Mouse (Mus musculus) layer of hippocampus, adult 11-12 months (tissue): ENCODE measurements around the gene Gcnt2.
"Not testable (repeated sequence)": the region's sequence is repeated elsewhere in the genome, so short reads cannot be mapped to it uniquely, and the experiment has no call there.

Experiments
- DNase-seq: peaks from one replicate; pipeline ENCODE4 v3.0.0; 2022; ENCODE audit warnings: low spot score

Gene Gcnt2

DNA sequence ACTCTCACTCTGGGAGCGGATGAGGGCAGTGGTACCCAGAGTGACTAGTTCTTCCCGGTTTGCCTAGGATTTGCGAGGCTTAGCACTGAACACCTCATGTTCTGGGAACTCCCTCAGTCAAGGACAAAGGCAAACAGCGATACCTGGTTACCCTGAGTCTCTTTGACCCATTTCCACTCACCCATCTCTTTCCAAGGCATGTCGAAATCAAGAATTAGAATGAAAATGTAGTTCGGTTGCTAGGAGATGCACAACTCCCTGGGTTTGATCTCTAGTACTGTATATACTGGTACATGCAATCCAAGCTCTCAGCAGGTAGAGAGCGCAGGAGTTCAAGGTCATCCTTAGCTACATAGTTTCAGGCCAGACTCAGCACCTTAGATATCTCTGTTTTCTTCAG lies 47.0 kb downstream of the Gcnt2 start:
- DNase-seq: no peak

DNA sequence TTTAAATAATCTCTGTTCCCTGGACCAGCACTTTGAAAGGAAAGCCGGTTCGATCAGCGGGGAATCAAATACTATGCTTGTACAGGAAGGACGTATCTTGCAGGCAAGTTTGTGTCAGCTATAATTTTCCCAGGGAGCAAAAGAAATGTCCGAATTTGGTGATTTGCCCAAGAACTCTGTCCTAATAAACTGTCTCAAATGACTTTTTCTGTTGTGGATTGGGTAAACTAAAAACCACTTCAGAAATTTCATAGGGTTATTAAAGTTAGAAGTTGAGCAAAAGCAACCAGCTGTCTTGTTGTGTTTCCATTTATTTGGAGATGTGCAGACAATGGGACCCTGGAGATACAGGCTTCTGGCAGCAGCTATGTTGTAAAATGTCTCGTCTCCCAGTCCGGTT lies 47.7 kb downstream of the Gcnt2 start:
- DNase-seq: no peak

DNA sequence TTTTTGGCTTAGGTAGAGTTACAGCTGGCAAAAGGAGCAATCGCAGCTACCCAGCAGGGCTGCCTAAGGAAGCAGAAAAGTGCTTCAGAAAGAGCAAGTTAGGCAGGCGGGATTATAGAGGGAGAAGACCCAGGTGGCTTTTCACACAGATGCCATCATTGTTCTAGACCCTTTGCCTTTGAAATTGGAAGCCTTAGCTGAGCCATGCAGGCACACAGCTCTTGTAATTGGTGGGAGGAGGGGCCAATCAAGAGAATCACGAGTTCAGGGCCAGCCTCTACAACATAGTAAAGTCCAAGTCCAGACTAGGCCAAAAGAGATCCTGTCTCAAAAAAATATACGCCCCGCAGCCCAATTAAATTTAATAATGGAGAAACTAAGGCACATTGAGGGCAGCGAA lies 48.5 kb downstream of the Gcnt2 start:
- DNase-seq: no peak

DNA sequence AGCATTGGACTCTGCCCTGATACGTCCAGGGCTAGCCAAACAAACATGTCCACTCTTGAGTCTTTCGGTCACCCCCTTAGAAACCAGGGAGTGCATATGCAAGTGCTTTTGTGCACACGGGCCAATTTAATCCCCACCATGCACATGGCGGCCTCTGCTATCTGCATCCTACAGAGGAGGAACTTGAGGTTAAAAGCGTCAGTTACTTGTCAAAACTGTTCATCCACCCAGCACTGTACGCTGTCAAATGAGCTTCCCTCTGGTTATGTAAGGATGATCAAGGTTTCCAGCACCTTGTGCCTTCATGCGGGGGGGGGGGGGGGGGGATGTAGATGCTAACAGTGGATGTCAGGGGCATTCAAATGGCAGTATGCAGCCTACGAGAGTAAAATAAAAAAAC lies 49.5 kb downstream of the Gcnt2 start:
- no peak for DNase-seq

DNA sequence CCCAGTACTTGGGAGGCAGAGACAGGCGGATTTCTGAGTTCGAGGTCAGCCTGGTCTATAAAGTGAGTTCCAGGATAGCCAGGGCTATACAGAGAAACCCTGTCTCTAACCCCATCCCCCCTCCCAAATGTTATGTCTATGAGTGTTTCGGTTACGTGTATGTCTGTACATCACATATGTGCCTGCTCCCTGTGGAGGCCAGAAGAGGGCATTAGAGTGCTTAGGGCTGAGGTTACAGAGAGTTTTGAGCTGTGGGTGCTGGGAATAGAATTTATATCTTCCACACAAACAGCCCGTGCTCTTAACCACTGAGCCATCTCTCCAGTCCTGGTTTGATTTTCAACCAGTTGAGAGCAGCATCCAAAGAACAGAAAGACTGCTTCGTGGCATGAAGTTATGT lies 50.5 kb downstream of the Gcnt2 start:
- DNase-seq: no peak

DNA sequence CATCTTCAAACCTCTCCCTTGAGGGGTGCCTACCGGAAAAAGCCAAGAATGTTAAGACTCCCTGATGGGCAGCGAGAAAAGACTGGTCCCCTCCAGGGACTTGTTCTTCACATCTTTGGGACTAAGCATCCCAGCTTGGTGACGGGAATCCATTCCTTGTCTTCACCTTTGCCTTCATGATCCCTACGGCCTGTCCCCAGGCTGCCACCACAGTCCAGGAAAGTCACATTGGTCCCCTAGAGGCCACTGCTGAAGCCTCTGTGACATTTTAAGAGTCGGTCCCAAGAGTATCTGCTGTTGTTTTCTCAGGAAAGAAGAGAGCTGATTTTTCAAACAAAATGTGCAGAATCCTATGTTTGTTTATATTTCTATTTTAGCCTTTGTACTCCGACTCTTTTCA lies 52.4 kb downstream of the Gcnt2 start:
- no peak for DNase-seq

DNA sequence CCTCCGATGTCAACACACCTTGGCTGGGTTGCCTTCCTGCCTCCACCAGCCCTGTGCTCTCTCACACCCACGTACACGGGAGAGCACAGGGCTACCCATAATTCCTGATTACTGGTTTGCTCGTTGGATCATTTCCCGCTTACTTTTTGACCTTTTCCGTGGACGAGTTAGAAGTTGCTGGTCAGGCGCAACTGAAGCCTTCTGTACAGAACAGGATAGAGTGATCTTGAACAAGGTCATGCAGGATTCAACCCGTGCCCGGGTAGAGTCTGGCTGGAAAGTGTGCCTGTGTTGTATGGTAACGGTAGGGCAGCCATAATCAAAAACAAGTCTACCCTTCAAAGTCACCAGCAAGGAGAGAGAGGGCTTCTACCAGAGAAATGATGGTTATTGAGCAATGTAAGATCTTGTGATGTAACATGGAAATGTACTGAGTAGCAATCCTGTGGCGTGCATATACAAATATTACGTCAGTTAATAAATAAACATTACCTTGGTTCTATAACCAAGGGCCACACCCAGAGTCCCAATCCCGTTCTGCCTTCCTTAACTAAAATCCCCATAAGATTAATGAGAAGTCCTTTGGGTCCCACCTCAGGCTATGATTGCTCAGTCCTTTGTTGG lies 54.0 kb downstream of the Gcnt2 start:
- DNase-seq: no peak

DNA sequence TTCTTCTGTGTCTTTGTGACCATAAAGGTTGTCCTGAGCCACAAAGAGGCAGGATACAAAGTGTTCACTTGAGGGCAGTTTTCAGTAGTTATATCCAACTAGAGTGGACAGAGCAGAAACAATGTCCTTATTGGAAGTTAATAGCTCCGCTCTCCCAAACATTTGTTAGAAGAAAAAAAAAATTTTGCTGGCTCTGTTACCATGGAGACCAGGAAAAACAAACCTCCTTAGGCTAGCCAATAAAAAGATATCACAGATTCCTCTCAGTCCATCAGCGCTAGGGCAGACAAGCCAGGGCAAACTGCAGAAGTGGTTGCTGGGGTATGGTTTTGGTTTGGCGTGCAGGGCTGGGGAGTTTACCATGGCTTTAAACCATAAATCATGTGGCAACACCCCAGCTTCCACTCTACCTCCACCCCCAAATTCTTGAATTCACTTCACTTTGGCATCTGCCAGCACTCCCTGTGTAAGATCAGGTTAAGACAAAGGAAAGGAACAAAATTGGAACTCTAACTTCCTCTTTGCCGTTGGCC lies 54.6 kb downstream of the Gcnt2 start:
- DNase-seq: no peak

DNA sequence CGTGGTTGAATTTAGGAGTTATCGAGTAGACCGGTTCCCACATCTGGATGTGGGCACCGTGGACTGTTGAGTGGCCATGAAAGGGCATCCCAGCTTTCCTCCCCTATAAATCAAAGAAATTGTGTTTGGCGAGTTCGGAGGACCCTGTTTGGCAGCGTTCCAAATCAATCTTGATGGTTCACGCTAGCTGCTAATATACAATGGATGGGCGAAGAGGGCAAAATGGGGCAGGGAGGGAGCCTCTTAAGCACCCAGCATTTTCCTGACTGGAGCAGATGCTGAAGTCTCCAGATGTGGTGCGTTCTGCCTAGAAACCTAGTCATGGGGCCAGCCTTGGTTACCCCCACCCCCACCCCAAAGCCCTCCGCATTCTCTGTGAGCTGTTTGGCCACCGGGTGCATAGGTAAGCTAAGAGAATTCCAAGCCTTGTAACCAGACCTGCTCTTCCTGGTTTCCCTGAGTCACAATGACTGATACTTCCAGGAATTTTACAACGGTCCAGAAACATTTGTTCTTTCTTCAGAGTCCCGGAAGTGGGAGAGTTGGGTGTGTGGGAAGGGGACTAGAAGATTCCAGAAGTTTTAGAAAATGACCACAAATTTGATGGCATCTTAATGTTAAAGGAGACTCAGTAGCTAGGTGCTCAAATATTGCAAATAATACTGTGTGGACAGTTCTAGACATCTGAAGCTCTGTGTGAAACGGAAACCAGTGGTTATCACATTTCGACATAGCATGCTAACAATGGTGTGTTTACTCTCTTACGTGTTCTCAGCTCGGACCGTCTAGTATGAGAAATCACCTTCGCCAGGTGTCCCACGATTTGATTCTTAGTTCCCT lies 57.0 kb downstream of the Gcnt2 start:
- DNase-seq: no peak

DNA sequence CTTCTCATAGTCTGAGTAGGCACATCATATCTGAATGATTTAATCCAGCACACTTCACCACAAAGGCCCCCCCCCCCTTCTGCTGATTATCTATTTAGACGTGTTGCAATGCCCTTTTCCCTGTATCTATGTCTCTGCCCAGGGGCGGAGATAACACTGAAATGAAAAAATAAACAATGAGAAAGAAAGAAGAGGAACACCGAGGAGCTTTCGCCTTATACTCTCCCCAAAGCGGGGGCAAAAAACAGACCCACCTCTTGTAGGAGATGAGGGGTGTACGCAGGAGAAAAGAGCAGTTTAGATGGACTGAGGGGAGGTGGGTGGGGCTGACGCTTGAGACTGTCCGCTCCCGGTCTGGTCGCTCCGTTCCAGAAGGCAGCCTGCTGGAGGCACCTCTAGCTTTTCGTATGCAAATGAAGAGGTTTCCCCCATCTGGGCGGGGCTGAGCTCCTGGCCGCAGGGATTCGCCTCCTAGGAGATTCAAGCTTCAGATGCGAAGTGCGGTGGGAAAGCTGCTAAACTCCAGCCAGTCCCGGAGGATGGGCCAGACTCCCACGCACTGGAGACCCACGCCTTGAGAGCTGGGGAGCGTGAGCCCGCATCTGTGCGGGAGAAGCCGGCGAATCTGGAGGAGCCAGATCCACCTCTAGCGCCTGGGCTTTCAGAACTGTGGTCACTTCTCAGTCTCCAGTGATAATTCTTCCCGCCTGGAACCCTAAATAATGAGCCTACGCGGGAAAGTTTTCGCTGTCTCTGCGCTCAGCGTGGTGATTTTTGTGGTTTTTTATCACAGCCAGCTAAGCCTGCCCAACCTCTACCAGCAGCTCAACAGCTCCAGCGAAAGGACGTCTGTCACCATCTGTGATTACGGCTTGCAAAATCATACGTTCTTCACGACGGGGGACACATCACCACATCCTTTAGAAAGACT lies 57.9 kb downstream of the Gcnt2 start:
- DNase-seq: peak; percentile 43

DNA sequence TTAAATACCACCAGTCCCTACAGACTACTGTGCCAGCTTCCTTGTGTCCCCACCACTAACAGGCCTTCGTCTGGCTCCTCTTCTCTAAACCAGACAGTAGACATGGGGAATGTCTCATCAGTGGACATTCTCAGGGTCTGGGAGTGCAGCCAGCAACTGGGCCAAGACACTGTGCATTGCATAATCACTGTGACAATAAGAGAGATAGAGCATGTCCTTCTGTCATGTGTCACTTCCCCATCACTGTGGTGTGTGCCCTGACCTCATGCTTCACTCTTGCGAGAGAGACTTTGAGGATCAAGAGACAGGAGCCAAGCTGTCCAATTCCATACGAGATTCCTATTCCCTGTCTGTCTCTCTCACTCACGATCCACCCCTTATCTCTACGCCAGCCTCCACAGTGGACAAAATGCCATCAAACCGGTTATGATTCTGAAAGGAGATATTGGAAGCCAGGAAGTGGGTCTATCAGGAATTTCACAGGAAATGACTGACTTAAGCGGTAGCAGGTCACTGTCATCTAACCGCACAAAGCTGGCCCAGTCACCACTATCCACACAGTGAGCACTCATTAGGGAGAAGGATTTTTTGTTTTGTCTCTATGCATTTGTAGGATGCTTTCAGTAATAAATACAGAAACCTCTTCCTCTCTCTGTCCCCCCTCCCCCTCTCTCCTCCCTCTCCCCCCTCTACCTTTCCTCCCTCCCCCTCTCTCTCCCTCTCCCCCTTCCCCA lies 61.9 kb downstream of the Gcnt2 start:
- peak; percentile 58 for DNase-seq

DNA sequence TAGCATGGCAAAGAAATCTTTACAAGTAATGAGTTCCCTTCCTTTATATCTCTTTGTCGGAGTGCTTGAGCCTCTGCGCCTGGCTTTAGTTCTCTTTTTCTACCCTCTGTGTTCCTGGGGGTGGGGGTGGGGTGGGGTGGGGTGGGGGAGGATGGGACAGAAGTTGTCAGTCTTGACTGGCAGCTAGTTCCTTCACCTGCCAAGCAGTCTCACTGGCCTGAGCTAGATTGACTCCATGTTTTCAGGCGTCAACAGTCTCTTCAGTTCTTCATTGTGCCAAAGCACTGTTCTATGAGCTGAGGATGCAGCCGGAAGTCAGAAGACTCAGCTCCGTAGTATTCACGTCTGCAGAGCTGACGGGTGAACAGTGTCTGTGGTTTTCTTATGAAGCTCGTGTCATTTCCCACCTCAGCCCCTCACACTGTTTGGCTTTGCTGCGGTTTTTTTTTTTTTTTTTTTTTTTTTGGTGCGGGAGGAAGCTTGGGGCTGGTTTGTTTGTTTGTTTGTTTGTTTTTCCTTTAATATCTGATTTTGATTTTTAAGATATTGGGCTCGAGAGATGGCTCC lies 62.8 kb downstream of the Gcnt2 start:
- DNase-seq: no peak

DNA sequence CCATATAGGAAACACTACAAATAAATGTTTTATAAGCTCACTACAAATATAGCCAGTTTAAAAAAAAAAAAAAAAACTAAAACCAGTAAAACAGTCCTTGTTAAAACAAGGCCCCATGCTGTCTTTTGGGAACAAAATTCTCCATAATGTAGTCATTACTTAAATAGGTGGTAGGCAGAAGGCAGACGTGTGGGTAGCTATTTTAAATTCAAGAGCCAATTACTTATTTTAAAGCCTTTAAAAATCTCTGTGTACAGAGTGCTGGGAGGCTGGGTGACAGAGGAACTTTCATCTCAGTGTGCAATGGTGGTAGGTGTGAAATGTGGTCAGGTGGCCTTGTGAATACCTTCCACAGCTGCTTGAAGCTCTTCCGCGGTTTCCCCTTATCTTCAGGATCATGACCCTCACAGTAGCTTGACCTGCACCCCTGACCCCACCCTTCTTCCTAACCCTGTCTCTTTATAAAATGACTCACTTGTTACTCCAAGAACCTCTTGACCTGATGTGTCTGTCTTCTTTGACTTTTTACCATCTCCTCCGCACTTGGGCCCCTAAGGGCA lies 64.3 kb downstream of the Gcnt2 start:
- no peak for DNase-seq

DNA sequence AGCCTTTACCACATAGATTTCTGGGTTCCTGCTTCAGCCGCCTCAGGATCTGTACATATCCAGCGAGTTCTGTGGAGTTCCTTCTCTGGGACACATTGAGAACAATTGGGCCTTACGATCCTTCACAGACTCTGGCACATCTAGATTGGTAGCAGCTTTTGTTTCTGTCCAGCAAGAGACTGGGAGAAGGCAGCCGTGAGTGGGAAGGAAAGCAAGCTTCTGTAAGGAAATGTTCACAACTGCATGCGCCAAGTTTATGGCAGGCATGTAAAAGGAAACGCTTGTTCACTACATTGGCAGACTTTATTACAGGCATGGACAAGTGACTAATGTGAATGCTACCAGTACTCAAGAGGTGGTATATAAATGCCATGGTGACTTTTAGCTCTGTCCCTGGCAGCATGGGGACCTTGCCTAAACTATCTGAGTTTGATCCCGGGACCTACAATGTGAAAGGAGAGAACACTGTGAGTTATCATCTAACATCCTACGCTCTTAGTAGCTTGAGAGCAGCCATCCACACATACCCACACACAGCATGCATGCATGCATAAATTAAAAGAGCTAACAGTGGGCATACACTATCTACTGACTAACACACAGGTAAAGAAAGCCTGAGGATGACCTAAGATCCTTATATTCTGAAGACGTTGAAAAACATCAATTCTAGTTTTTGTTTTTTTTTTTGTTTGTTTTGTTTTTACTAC lies 68.8 kb downstream of the Gcnt2 start:
- DNase-seq: no peak

DNA sequence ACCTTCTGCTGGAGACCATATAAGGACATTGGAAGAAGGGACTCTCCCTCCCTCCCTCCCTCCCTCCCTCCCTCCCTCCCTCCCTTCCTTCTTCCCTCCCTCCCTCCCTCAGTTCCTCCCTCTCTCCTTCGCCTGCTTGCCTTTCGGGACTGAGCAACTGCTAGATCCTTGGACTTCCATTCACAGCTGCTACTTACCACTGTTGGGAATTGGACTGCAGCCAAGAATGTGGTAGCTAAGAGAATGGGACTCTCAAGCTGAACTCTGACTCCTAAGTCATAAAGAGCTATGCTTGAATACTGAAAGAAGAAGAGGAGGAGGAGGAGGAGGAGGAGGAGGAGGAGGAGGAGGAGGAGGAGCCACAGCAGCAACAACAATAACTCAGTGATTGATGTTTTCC lies 72.3 kb downstream of the Gcnt2 start:
- not testable (repeated sequence) for DNase-seq

DNA sequence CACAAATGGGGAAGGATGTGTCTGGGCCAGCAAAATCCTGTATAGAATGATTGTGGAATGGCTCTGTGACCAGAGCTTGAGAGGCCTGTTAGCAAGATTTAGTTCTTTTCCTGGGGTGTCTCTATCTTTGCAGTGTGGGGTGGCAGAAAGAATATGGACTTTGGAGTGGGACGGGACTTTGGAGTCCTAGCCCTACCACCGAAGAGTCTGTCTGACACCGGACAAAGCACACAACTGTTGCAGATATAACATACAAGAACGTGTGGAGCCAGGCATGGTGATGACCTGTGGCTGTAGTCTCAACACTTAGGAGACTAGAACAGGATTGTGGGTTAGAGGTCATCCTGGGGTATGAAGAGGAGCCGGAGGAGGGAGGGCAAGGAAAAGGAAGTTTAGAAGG lies 73.0 kb downstream of the Gcnt2 start:
- DNase-seq: no peak

DNA sequence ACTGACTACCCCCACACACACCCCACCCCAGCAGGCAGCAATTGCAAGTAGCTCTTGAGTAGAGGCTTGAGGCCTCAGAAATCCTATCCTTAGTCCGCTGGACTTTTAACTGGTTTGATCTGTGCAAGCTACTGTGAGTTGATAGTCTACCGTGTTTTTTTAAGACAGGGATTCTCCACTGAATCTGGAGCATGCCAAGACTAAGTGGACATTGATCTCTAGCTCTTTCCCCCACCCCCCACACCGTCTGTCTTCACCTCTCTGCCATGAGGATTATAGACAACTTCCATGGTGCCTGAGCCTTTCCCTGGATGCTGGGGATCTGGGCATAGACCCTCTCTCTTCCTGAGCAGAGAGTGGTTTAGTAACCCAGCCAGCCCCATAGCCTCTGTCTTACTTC lies 74.8 kb downstream of the Gcnt2 start:
- DNase-seq: no peak

DNA sequence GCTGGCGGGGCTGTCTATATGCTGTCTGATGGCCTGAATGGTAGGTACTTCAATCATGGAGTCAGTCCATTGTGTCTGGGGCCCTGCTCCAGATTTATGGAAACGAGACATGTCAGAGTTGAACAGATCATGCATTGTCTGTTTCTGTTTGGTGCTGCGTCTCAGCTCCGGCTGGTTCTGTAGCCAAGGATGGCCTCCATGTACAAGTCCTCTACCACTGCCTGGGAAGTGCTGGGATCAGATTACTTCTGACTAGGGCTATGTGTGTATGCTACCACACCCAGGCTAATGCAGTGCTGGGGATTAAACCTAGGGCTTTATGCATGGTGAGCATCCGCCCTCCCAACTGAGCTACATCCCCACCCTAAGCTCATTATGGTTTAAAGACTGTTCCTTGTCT lies 78.0 kb downstream of the Gcnt2 start:
- no peak for DNase-seq

DNA sequence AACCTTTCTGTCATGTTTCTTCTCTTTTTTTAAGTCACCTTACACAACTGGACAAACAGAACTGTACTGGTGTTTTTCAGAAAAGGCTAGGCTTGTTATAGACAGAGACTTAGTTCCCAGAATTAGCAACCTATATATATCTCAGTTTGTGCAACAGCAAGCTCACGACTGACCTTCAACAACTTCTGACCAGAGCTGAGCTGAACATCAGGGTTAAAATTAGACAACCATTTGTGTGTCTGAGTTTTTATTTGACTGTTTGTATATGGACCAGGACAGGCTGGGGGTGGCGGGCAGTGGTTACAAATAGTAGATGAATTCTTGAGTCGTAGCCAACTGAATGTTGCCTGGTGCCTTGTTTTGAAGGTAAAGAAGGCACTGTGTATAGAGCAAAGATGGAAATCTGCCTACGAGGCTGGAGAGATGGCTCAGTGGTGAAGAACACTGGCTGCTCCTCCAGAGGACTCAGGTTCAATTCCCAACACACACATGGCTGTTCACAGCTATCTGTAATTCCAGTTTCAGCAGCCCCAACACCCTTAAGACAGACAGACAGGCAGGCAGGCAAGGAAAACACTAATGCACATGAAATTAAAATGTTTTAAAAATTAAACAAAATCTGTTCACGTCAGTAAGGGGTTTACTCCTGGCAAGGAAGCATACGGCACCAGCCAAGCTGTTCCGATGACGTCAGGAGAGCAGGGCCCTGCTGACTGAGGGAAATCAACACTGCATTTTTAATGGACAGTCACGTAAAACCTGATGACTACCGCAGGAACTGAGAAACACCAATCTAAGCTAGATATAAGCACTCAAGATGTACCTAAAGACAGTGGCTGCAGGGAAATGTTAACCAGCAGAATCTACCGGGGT lies 79.2 kb downstream of the Gcnt2 start:
- DNase-seq: peak; percentile 41
